Mouse (Mus musculus) lung, postnatal 0 days (tissue): ENCODE measurements around the gene Acsm5. TPM values are rescaled to one million over a fixed set of nuclear protein-coding genes. Genes with fewer than 3 reads are reported as not detected.
"Not testable (repeated sequence)": the region's sequence is repeated elsewhere in the genome, so short reads cannot be mapped to it uniquely, and the experiment has no call there.

Experiments used
- ATAC-seq: fragments of 200-750 bp; cut with Nextera tagmentation; 2 replicates; pipeline ENCODE4 v1.8.0; 2017; ENCODE audit warnings: moderate library complexity
- DNase-seq: peaks from one replicate; pipeline ENCODE4 v3.0.0-alpha.2; 2016; ENCODE audit warnings: low spot score
- H3K27ac ChIP-seq: fragments of 300-500 bp; sonication (generic); 2 replicates; pipeline ENCODE4 v1.5.1; 2014; ENCODE audit warnings: antibody characterized with exemption, mild to moderate bottlenecking, low read length, mixed read lengths
- H3K27me3 ChIP-seq: fragments of 300-500 bp; sonication (generic); replicated peaks from 2 replicates; pipeline ENCODE4 v1.6.1; 2014; ENCODE audit warnings: low read length, mixed read lengths; ENCODE audit not compliant: insufficient read depth
- H3K36me3 ChIP-seq: fragments of 300-500 bp; sonication (generic); 2 replicates; pipeline ENCODE4 v1.6.1; 2014; ENCODE audit warnings: low read length, mixed read lengths; ENCODE audit not compliant: insufficient read depth
- H3K4me1 ChIP-seq: fragments of 300-500 bp; sonication (generic); 2 replicates; pipeline ENCODE4 v1.6.1; 2014; ENCODE audit warnings: antibody characterized with exemption, low read depth, low read length, mixed read lengths; ENCODE audit not compliant: insufficient read depth
- H3K4me2 ChIP-seq: fragments of 300-500 bp; sonication (generic); replicated peaks from 2 replicates; pipeline ENCODE4 v1.6.1; 2014; ENCODE audit warnings: low read depth, mild to moderate bottlenecking, low read length, moderate library complexity, mixed read lengths
- H3K4me3 ChIP-seq: fragments of 300-500 bp; sonication (generic); 2 replicates; pipeline ENCODE4 v1.5.1; 2014; ENCODE audit warnings: low read depth, low read length
- H3K9ac ChIP-seq: fragments of 300-500 bp; sonication (generic); replicated peaks from 2 replicates; pipeline ENCODE4 v1.6.1; 2014; ENCODE audit warnings: low read depth, mild to moderate bottlenecking
- H3K9me3 ChIP-seq: fragments of 300-500 bp; sonication (generic); 2 replicates; pipeline ENCODE4 v1.6.1; 2016; ENCODE audit warnings: low read length, mixed read lengths
- CTCF ChIP-seq: IDR thresholded peaks from 2 replicates; pipeline ENCODE4 v1.5.1; 2016; ENCODE audit warnings: antibody characterized with exemption, mild to moderate bottlenecking
- EP300 ChIP-seq: IDR thresholded peaks from 2 replicates; pipeline ENCODE4 v1.6.1; 2016; ENCODE audit warnings: antibody characterized with exemption, mild to moderate bottlenecking, control low read depth
- WGBS: fragments of 180-500 bp; shearing (Covaris S2); extraction: QIAGEN DNeasy Blood & Tissue Kit; methylation state at CpG from one replicate; pipeline ENCODE4 v1.1.7; 2014; 5-methylcytosine and 5-hydroxymethylcytosine counted together
- polyA plus RNA-seq: library from polyadenylated mRNA; unstranded; fragments of >200 nt; fragmentation: Nextera tagmentation; extraction: Ambion mirVana; gene quantifications from 2 replicates; pipeline ENCODE4 v1.2.1, GENCODE M21; 2015

Acsm5 gene
- polyA plus RNA-seq, 1 experiment from 2014 or later = 0.11 TPM

DNA sequence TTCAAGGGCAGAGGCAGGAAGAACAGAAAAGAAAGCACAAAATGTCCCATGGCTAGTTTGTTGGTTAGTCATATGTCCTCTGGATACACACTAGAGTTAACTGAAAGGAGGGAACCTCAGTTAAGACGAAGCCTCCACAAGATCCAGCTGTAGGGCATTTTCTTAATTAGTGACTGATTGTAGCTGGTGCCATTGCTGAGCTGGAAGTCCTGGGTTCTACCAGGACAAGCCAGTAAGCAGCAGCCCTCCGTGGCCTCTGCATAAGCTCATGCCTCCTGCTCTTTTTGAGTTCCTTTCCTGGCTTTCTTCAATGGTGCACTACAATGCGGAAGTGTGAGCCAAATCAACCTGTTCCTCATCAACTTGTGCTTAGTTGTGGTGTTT, 41.2 kb downstream of the Acsm5 start:
- no peaks in the 10 kb centered on the region for H3K27me3 ChIP-seq
- TF ChIP-seq CTCF = no peak
- TF ChIP-seq EP300 = no peak
- no peaks in the 10 kb centered on the region for H3K4me1 ChIP-seq
- no peak overlapping the region for H3K4me3 ChIP-seq
- DNase-seq (no peak), ATAC-seq (no peak)
- no peak overlapping the region for H3K27ac ChIP-seq
- H3K36me3 ChIP-seq = no peaks in the 10 kb centered on the region
- no peaks in the 10 kb centered on the region for H3K9me3 ChIP-seq
- no peak overlapping the region for H3K4me2 ChIP-seq
- WGBS = 75% methylated on average over 3 of the region's 3 CpGs
- no peak overlapping the region for H3K9ac ChIP-seq

DNA sequence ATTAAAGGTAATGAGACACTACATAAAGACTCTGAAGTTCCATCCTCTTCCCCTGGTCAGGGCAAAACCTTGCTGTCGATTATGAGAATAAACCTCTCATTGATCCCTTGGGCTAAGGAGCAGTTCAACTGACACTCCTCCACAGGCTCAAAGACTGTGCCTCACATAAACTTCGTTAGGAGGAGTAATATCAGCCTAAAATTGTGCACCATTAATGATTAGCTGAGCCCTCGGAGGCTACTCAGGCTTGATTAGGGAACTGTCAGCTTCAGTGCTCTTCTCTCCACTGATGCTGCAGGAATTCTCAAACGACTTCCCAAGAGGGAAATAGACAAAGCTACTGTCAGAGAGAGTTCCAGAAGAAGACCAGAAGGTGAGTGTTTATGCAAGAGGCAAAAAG, 42.2 kb downstream of the Acsm5 start:
- Histone ChIP-seq H3K9ac (no peak overlapping the region), H3K4me2 (no peak overlapping the region), H3K4me1 (no peaks in the 10 kb centered on the region), H3K9me3 (no peaks in the 10 kb centered on the region), H3K27ac (no peak overlapping the region), H3K4me3 (no peak overlapping the region), H3K36me3 (no peaks in the 10 kb centered on the region), H3K27me3 (no peaks in the 10 kb centered on the region)
- WGBS = 43% methylated on average over 4 of the region's 4 CpGs
- TF ChIP-seq CTCF (no peak), EP300 (no peak)
- DNase-seq (no peak), ATAC-seq (no peak)

DNA sequence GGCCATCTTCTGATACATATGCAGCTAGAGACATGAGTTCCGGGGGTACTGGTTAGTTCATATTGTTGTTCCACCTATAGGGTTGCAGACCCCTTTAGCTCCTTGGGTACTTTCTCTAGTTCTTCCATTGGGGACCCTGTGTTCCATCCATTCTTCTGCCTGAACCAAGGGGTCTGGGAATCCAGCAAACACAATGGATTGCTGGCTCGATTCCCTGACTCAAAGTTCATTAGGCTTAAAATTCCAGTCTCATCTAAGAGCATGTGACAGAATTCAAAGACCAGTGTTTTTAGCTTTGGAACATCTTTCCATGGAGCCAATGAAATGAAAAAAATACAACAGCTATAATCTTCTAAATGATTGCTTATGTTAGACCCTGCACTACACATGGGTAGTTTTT, 43.2 kb downstream of the Acsm5 start:
- not testable (repeated sequence) for ATAC-seq, H3K4me2 ChIP-seq, H3K36me3 ChIP-seq, H3K9me3 ChIP-seq, DNase-seq, H3K4me1 ChIP-seq, H3K27ac ChIP-seq, H3K27me3 ChIP-seq, H3K4me3 ChIP-seq, H3K9ac ChIP-seq
- WGBS = 80% methylated on average over 2 of the region's 2 CpGs

DNA sequence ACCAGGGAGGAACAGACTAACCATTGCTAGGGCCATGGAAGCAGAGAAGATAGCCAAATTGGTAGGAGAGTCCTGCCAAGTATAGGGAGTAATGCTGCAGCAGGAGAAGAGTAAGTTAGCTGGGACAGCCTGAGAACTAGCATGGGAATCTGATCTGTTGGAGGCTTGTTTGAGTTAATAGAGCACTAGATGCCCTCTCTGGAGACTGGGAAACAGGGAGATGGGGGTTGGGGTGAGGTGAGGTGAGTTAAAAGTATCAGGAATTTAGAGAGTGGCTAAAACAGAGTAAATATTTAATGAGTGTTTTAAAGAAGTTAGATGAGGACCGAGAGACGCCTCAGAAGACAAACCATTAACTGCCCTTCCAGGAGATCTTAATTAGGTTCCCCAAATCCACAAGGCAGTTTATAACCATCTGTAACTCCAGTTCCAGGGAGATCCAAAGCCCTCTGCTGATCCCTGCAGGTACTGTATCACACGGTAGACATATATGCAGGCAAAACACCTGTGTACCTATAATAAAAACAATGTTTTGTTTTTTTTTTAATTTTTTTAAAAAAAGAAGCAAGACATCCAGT, 75.4 kb downstream of the Acsm5 start:
- H3K4me1 ChIP-seq = no peaks in the 10 kb centered on the region
- no peak overlapping the region for H3K4me2 ChIP-seq
- no peak overlapping the region for H3K9ac ChIP-seq
- no peaks in the 10 kb centered on the region for H3K27me3 ChIP-seq
- H3K36me3 ChIP-seq = no peaks in the 10 kb centered on the region
- H3K27ac ChIP-seq = no peak overlapping the region
- ATAC-seq (no peak), DNase-seq (no peak)
- no peak for TF ChIP-seq EP300
- TF ChIP-seq CTCF = no peak
- no peaks in the 10 kb centered on the region for H3K9me3 ChIP-seq
- 50% methylated on average over 3 of the region's 3 CpGs for WGBS
- H3K4me3 ChIP-seq = no peak overlapping the region

Other genes with a start within 250 kb of the Acsm5 start
- 0.20 and 0.26 TPM in 2 replicates for gene Gp2, start 60.2 kb upstream of the Acsm5 start, polyA plus RNA-seq
- gene Umod, start 40.2 kb upstream of the Acsm5 start, polyA plus RNA-seq = not detected in 2 replicates
- not detected in 2 replicates for gene Pdilt, start 4.0 kb downstream of the Acsm5 start, polyA plus RNA-seq
- gene Acsm2, start 34.9 kb downstream of the Acsm5 start, polyA plus RNA-seq = not detected in 2 replicates
- gene Acsm1, start 87.6 kb downstream of the Acsm5 start, polyA plus RNA-seq = 3.6 and 3.7 TPM in 2 replicates
- gene Acsm4, start 170.6 kb downstream of the Acsm5 start, polyA plus RNA-seq = not detected in 2 replicates
- gene Thumpd1, start 201.3 kb downstream of the Acsm5 start, polyA plus RNA-seq = 28.5 and 30.4 TPM in 2 replicates
- 0.15 TPM in 1 of 2 replicates, not detected in the other for gene Acsm3, start 241.5 kb downstream of the Acsm5 start, polyA plus RNA-seq